Mouse (Mus musculus) cortical plate, adult 2 months (tissue): Measurements from ENCODE around the gene Rpl23a.

ENCODE experiments used
- CTCF ChIP-seq: fragments of 200-500 bp; IDR thresholded peaks from 2 replicates; pipeline ENCODE4 v1.5.1; 2011; ENCODE audit warnings: mild to moderate bottlenecking, control low read depth, low read length; ENCODE audit not compliant: insufficient read depth; ENCODE audit errors: extremely low read depth
- POLR2A ChIP-seq: fragments of 200-500 bp; IDR thresholded peaks from 2 replicates; pipeline ENCODE4 v1.6.1; 2011; ENCODE audit warnings: mild to moderate bottlenecking, low read length, control low read depth; ENCODE audit not compliant: insufficient read depth; ENCODE audit errors: extremely low read depth

GRCm38 (mm10) chr11:78178859-78179437 is 4.4 kb downstream of the Rpl23a start:
- TF ChIP-seq CTCF = no peak
- TF ChIP-seq POLR2A = 0 out of 2 replicates have a peak, but pooled peaks have one; percentile 19
